Mouse (Mus musculus): ENCODE results near the gene Nisch. TPM values are rescaled to one million over a fixed set of nuclear protein-coding genes. Genes with fewer than 3 reads are reported as not detected.
A peak's percentile ranks its signal among the peaks of the same experiment; 100 is the strongest.

Nisch gene
- total RNA-seq, 1 experiment, result 169 TPM

DNA sequence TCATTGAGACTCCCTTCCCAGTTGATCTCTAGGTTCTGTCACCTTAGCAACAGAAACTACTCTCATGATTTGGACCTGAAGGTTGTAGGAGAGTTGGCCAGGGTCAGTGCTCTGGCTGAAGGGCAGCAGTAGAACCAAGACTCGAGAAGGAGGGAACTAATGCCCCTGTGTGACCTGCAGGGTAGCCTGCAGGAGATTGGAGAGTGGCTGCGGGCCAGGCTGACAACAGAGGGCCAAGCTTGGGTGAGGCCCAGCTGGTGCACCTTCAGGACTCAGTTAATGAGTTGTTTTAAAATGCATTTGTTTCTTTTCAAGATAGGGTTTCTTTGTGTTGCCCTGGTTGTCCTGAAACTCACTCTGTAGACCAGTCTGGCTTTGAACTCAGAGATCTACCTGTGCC, 51.7 kb downstream of the Nisch start:
- Histone ChIP-seq H3K9me3 (ENCODE audit: control insufficient read depth, insufficient read depth, low read depth, low read length) (no peaks in the 10 kb centered on the region), H3K4me3 (ENCODE audit: insufficient read depth in 1 of 2, low read depth in 1 of 2, low read length in 2 of 2, poor library complexity in 1 of 2, severe bottlenecking in 1 of 2) (no peak overlapping the region), H3K27ac (ENCODE audit: insufficient read depth, low read depth, low read length, poor library complexity, severe bottlenecking) (no peak overlapping the region), H3K4me1 (ENCODE audit: control insufficient read depth in 2 of 2, insufficient read depth in 2 of 2, low read length in 2 of 2, poor library complexity in 1 of 2) (peaks cover 0 to 10% of the 10 kb centered on the region in 2 experiments; a peak in 1 of 4 replicates), H3K36me3 (ENCODE audit: control insufficient read depth, insufficient read depth, low read length, poor library complexity, severe bottlenecking) (no peaks in the 10 kb centered on the region), H3K9ac (ENCODE audit: insufficient read depth, low read depth, low read length, poor library complexity, severe bottlenecking) (no peak overlapping the region)
- TF ChIP-seq ZNF384 (IDR thresholded peaks at IDR 0.05; ENCODE audit: low read depth, low read length), result no peak
- no peak for TF ChIP-seq CHD2 (IDR thresholded peaks at IDR 0.05; ENCODE audit: low read depth, low read length)
- no peak for TF ChIP-seq MAFK (IDR thresholded peaks at IDR 0.05; ENCODE audit: insufficient read depth, low read depth, low read length)
- no peak for TF ChIP-seq ZC3H11A (IDR thresholded peaks at IDR 0.05; ENCODE audit: borderline replicate concordance, low read depth, low read length)
- TF ChIP-seq HCFC1 (IDR thresholded peaks at IDR 0.05; ENCODE audit: borderline replicate concordance, insufficient read depth, low read length), result no peak
- in situ Hi-C loops (cut with MboI; ENCODE audit: low sequenced_read_pairs in 2 of 2, unreplicated experiment in 2 of 2), result no loop called here
- DNase-seq (ENCODE audit: low read depth, low spot score), result no peak

- Histone ChIP-seq H3K27ac (ENCODE audit: insufficient read depth, low read depth, low read length, poor library complexity, severe bottlenecking) (no peak overlapping the region), H3K9ac (ENCODE audit: insufficient read depth, low read depth, low read length, poor library complexity, severe bottlenecking) (no peak overlapping the region), H3K4me3 (ENCODE audit: insufficient read depth in 1 of 2, low read depth in 1 of 2, low read length in 2 of 2, poor library complexity in 1 of 2, severe bottlenecking in 1 of 2) (peak overlapping the region in 1 of 2 experiments; percentile 26; a peak in 1 of 4 replicates), H3K9me3 (ENCODE audit: control insufficient read depth, insufficient read depth, low read depth, low read length) (no peaks in the 10 kb centered on the region), H3K4me1 (ENCODE audit: control insufficient read depth in 2 of 2, insufficient read depth in 2 of 2, low read length in 2 of 2, poor library complexity in 1 of 2) (peaks cover 0 to 10% of the 10 kb centered on the region in 2 experiments; a peak in 1 of 4 replicates), H3K36me3 (ENCODE audit: control insufficient read depth, insufficient read depth, low read length, poor library complexity, severe bottlenecking) (no peaks in the 10 kb centered on the region)
- no peak for TF ChIP-seq MAFK (IDR thresholded peaks at IDR 0.05; ENCODE audit: insufficient read depth, low read depth, low read length)
- TF ChIP-seq HCFC1 (IDR thresholded peaks at IDR 0.05; ENCODE audit: borderline replicate concordance, insufficient read depth, low read length), result no peak
- TF ChIP-seq ZNF384 (IDR thresholded peaks at IDR 0.05; ENCODE audit: low read depth, low read length), result no peak
- TF ChIP-seq CHD2 (IDR thresholded peaks at IDR 0.05; ENCODE audit: low read depth, low read length), result no peak
- TF ChIP-seq ZC3H11A (IDR thresholded peaks at IDR 0.05; ENCODE audit: borderline replicate concordance, low read depth, low read length), result no peak
- in situ Hi-C loops (cut with MboI; ENCODE audit: low sequenced_read_pairs in 2 of 2, unreplicated experiment in 2 of 2), result no loop called here
- no peak for DNase-seq (ENCODE audit: low read depth, low spot score)
Observed at GRCm38 (mm10) chr14:31164067-31164466, 52.7 kb downstream of the Nisch start.

DNA sequence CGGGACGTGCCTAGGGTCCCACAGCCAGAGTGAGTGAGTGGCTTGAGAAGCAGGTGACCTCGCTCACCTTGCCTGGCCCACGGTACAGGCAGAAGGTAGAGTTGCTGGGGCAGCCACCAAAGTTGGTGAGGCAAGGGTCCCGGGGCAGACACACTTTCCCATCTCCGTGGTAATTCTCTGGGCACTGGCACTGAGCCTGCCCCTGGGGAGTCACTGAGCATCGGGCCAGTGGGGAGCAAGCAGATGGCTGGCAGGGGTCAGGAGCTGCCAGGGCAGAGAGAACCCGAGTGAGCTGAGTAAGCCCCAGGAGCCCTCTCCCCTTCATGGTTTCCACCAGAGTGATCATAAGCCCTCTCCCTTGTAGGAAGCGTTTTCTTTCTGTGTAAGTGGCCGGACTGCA, 55.1 kb downstream of the Nisch start:
- Histone ChIP-seq H3K9me3 (ENCODE audit: control insufficient read depth, insufficient read depth, low read depth, low read length) (no peaks in the 10 kb centered on the region), H3K4me3 (ENCODE audit: insufficient read depth in 1 of 2, low read depth in 1 of 2, low read length in 2 of 2, poor library complexity in 1 of 2, severe bottlenecking in 1 of 2) (no peak overlapping the region), H3K9ac (ENCODE audit: insufficient read depth, low read depth, low read length, poor library complexity, severe bottlenecking) (no peak overlapping the region), H3K36me3 (ENCODE audit: control insufficient read depth, insufficient read depth, low read length, poor library complexity, severe bottlenecking) (no peaks in the 10 kb centered on the region), H3K4me1 (ENCODE audit: control insufficient read depth in 2 of 2, insufficient read depth in 2 of 2, low read length in 2 of 2, poor library complexity in 1 of 2) (peaks cover 0 to 10% of the 10 kb centered on the region in 2 experiments; a peak in 1 of 4 replicates), H3K27ac (ENCODE audit: insufficient read depth, low read depth, low read length, poor library complexity, severe bottlenecking) (no peak overlapping the region)
- TF ChIP-seq ZC3H11A (IDR thresholded peaks at IDR 0.05; ENCODE audit: borderline replicate concordance, low read depth, low read length) (no peak), HCFC1 (IDR thresholded peaks at IDR 0.05; ENCODE audit: borderline replicate concordance, insufficient read depth, low read length) (no peak), ZNF384 (IDR thresholded peaks at IDR 0.05; ENCODE audit: low read depth, low read length) (no peak), CHD2 (IDR thresholded peaks at IDR 0.05; ENCODE audit: low read depth, low read length) (no peak), MAFK (IDR thresholded peaks at IDR 0.05; ENCODE audit: insufficient read depth, low read depth, low read length) (no peak)
- in situ Hi-C loops (cut with MboI; ENCODE audit: low sequenced_read_pairs in 2 of 2, unreplicated experiment in 2 of 2), result no loop called here
- no peak for DNase-seq (ENCODE audit: low read depth, low spot score)

DNA sequence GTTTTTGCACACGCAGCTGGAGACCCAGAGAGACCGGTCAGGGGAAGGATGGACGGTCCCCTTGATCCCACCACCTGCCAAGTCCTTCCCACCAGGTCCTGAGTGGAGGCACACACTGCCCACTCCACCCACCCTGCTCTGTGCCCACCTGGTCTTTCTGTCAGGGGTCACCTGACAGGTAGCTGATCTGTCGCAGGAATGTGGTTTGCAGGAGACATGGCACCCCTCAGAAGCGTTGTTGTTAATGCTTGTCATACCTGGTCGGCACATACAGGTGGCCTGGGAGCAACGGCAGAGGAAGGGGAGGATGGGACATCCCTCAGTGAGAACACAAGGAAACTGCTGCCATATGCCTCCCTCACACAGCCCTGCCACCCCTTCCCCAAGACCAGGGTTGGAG, 55.6 kb downstream of the Nisch start:
- TF ChIP-seq ZNF384 (IDR thresholded peaks at IDR 0.05; ENCODE audit: low read depth, low read length) (no peak), CHD2 (IDR thresholded peaks at IDR 0.05; ENCODE audit: low read depth, low read length) (no peak), ZC3H11A (IDR thresholded peaks at IDR 0.05; ENCODE audit: borderline replicate concordance, low read depth, low read length) (no peak), MAFK (IDR thresholded peaks at IDR 0.05; ENCODE audit: insufficient read depth, low read depth, low read length) (no peak), HCFC1 (IDR thresholded peaks at IDR 0.05; ENCODE audit: borderline replicate concordance, insufficient read depth, low read length) (no peak)
- Histone ChIP-seq H3K4me1 (ENCODE audit: control insufficient read depth in 2 of 2, insufficient read depth in 2 of 2, low read length in 2 of 2, poor library complexity in 1 of 2) (peaks cover 0 to 8% of the 10 kb centered on the region in 2 experiments; a peak in 1 of 4 replicates), H3K27ac (ENCODE audit: insufficient read depth, low read depth, low read length, poor library complexity, severe bottlenecking) (no peak overlapping the region), H3K9me3 (ENCODE audit: control insufficient read depth, insufficient read depth, low read depth, low read length) (no peaks in the 10 kb centered on the region), H3K9ac (ENCODE audit: insufficient read depth, low read depth, low read length, poor library complexity, severe bottlenecking) (no peak overlapping the region), H3K4me3 (ENCODE audit: insufficient read depth in 1 of 2, low read depth in 1 of 2, low read length in 2 of 2, poor library complexity in 1 of 2, severe bottlenecking in 1 of 2) (no peak overlapping the region), H3K36me3 (ENCODE audit: control insufficient read depth, insufficient read depth, low read length, poor library complexity, severe bottlenecking) (no peaks in the 10 kb centered on the region)
- no peak for DNase-seq (ENCODE audit: low read depth, low spot score)
- in situ Hi-C loops (cut with MboI; ENCODE audit: low sequenced_read_pairs in 2 of 2, unreplicated experiment in 2 of 2), result no loop called here

All from ES-E14 (cell line).